Mouse (Mus musculus): Measurements from ENCODE around the gene Ythdf1. TPM values are rescaled to one million over a fixed set of nuclear protein-coding genes. Genes with fewer than 3 reads are reported as not detected.

Gene Ythdf1
- polyA plus RNA-seq, 1 experiment from 2014 or later = 72.3 TPM

Small RNA genes within 50 kb of the gene (microRNA-seq; reads per million reads assigned to microRNA genes)
- gene Mir124a-3 = 4.9 reads per million, percentile 13 among the genes with 10 or more reads in this experiment

Other genes with a start within 250 kb of the Ythdf1 start
- 33.1 and 34.3 TPM in 2 replicates for gene Dido1, start 210.9 kb downstream of the Ythdf1 start, polyA plus RNA-seq (2016; fragmentation: Nextera tagmentation; extraction: Ambion mirVana)
- gene Gid8, start 210.8 kb downstream of the Ythdf1 start, polyA plus RNA-seq (2016; fragmentation: Nextera tagmentation; extraction: Ambion mirVana) = 46.7 and 51.7 TPM in 2 replicates
- 0.38 and 0.66 TPM in 2 replicates for gene Slc17a9, start 195.7 kb downstream of the Ythdf1 start, polyA plus RNA-seq (2016; fragmentation: Nextera tagmentation; extraction: Ambion mirVana)
- gene Bhlhe23, start 144.0 kb downstream of the Ythdf1 start, polyA plus RNA-seq (2016; fragmentation: Nextera tagmentation; extraction: Ambion mirVana) = 1.2 and 1.9 TPM in 2 replicates
- gene Birc7, start 8.1 kb upstream of the Ythdf1 start, polyA plus RNA-seq (2016; fragmentation: Nextera tagmentation; extraction: Ambion mirVana) = 0.31 and 0.34 TPM in 2 replicates
- 22.2 and 26.6 TPM in 2 replicates for gene Nkain4, start 33.8 kb upstream of the Ythdf1 start, polyA plus RNA-seq (2016; fragmentation: Nextera tagmentation; extraction: Ambion mirVana)
- gene Arfgap1, start 46.3 kb upstream of the Ythdf1 start, polyA plus RNA-seq (2016; fragmentation: Nextera tagmentation; extraction: Ambion mirVana) = 87.3 and 87.7 TPM in 2 replicates
- 0.26 and 0.62 TPM in 2 replicates for gene Col20a1, start 65.6 kb upstream of the Ythdf1 start, polyA plus RNA-seq (2016; fragmentation: Nextera tagmentation; extraction: Ambion mirVana)
- gene Chrna4, start 122.6 kb upstream of the Ythdf1 start, polyA plus RNA-seq (2016; fragmentation: Nextera tagmentation; extraction: Ambion mirVana) = 5.5 and 6.7 TPM in 2 replicates
- 1.8 and 1.9 TPM in 2 replicates for gene Kcnq2, start 214.4 kb upstream of the Ythdf1 start, polyA plus RNA-seq (2016; fragmentation: Nextera tagmentation; extraction: Ambion mirVana)
- gene Eef1a2, start 236.1 kb upstream of the Ythdf1 start, polyA plus RNA-seq (2016; fragmentation: Nextera tagmentation; extraction: Ambion mirVana) = 0.11 TPM in 1 of 2 replicates, not detected in the other

All from embryonic facial prominence, embryonic 10.5 days (tissue).